Mouse (Mus musculus): ENCODE measurements around the gene Dhrs7.

- no peak for TF ChIP-seq CTCF (IDR thresholded peaks at IDR 0.05; ENCODE audit: extremely low read depth, insufficient read length, insufficient replicate concordance, low read depth, low read length)
- no peak for TF ChIP-seq POLR2A (IDR thresholded peaks at IDR 0.05; ENCODE audit: low read depth, low read length)
Measured at GRCm38 (mm10) chr12:72664020-72664734, 532 bp downstream of the Dhrs7 start.
